Mouse (Mus musculus): ENCODE measurements around the gene Ccn1. TPM values are rescaled to one million over a fixed set of nuclear protein-coding genes. Genes with fewer than 3 reads are reported as not detected.

Ccn1 gene
- polyA plus RNA-seq, 1 experiment from 2014 or later: 26.4 TPM

- Histone ChIP-seq H3K36me3 (ENCODE audit: control insufficient read depth, insufficient read depth, low read length) (no peaks in the 10 kb centered on the region; the same call in none of the 2 replicates), H3K27ac (replicated peaks; ENCODE audit: low read depth, low read length) (no peak overlapping the region), H3K4me2 (ENCODE audit: low read depth, severe bottlenecking) (no peak overlapping the region), H3K27me3 (ENCODE audit: control insufficient read depth, insufficient read depth, low read length) (no peaks in the 10 kb centered on the region), H3K9me3 (ENCODE audit: control insufficient read depth, low read length) (no peaks in the 10 kb centered on the region), H3K4me1 (ENCODE audit: control insufficient read depth, insufficient read depth, low read length) (no peaks in the 10 kb centered on the region), H3K9ac (ENCODE audit: low read length) (no peak overlapping the region), H3K4me3 (ENCODE audit: low read depth, low read length) (no peak overlapping the region)
- DNase-seq (ENCODE audit: low spot score) (no peak), ATAC-seq (ENCODE audit: insufficient number of reproducible peaks, low FRiP score, low TSS enrichment, low read depth) (no peak)
- WGBS: 96% methylated on average over 5 of the region's 5 CpGs
Measured at GRCm38 (mm10) chr3:145605437-145606123, 44.2 kb downstream of the Ccn1 start.

- no peak overlapping the region for H3K4me2 ChIP-seq (ENCODE audit: low read depth, severe bottlenecking)
- no peaks in the 10 kb centered on the region for H3K27me3 ChIP-seq (ENCODE audit: control insufficient read depth, insufficient read depth, low read length)
- H3K9me3 ChIP-seq (ENCODE audit: control insufficient read depth, low read length): no peaks in the 10 kb centered on the region
- no peaks in the 10 kb centered on the region for H3K4me1 ChIP-seq (ENCODE audit: control insufficient read depth, insufficient read depth, low read length)
- H3K27ac ChIP-seq (replicated peaks; ENCODE audit: low read depth, low read length): no peak overlapping the region
- H3K4me3 ChIP-seq (ENCODE audit: low read depth, low read length): no peak overlapping the region
- DNase-seq (ENCODE audit: low spot score): no peak
- 73% methylated on average over 11 of the region's 11 CpGs for WGBS
- H3K36me3 ChIP-seq (ENCODE audit: control insufficient read depth, insufficient read depth, low read length): peaks cover 4% of the 10 kb centered on the region
- no peak for ATAC-seq (ENCODE audit: insufficient number of reproducible peaks, low FRiP score, low TSS enrichment, low read depth)
- H3K9ac ChIP-seq (ENCODE audit: low read length): no peak overlapping the region
Measured at GRCm38 (mm10) chr3:145602410-145603206, 47.2 kb downstream of the Ccn1 start.

GRCm38 (mm10) chr3:145601345-145601744 lies 48.4 kb downstream of the Ccn1 start:
- 83% methylated on average over 6 of the region's 6 CpGs for WGBS
- Histone ChIP-seq H3K4me3 (ENCODE audit: low read depth, low read length) (no peak overlapping the region), H3K9ac (ENCODE audit: low read length) (no peak overlapping the region), H3K27ac (replicated peaks; ENCODE audit: low read depth, low read length) (no peak overlapping the region), H3K27me3 (ENCODE audit: control insufficient read depth, insufficient read depth, low read length) (no peaks in the 10 kb centered on the region), H3K36me3 (ENCODE audit: control insufficient read depth, insufficient read depth, low read length) (peaks cover 4% of the 10 kb centered on the region), H3K9me3 (ENCODE audit: control insufficient read depth, low read length) (no peaks in the 10 kb centered on the region), H3K4me1 (ENCODE audit: control insufficient read depth, insufficient read depth, low read length) (no peaks in the 10 kb centered on the region), H3K4me2 (ENCODE audit: low read depth, severe bottlenecking) (no peak overlapping the region)
- DNase-seq (ENCODE audit: low spot score): no peak
- no peak for ATAC-seq (ENCODE audit: insufficient number of reproducible peaks, low FRiP score, low TSS enrichment, low read depth)

- no peak overlapping the region for H3K4me3 ChIP-seq (ENCODE audit: low read depth, low read length)
- ATAC-seq (ENCODE audit: insufficient number of reproducible peaks, low FRiP score, low TSS enrichment, low read depth) (no peak), DNase-seq (ENCODE audit: low spot score) (no peak)
- H3K4me1 ChIP-seq (ENCODE audit: control insufficient read depth, insufficient read depth, low read length): no peaks in the 10 kb centered on the region
- H3K27me3 ChIP-seq (ENCODE audit: control insufficient read depth, insufficient read depth, low read length): no peaks in the 10 kb centered on the region
- 95% methylated on average over 6 of the region's 6 CpGs for WGBS
- H3K9ac ChIP-seq (ENCODE audit: low read length): no peak overlapping the region
- H3K4me2 ChIP-seq (ENCODE audit: low read depth, severe bottlenecking): no peak overlapping the region
- peaks cover 4% of the 10 kb centered on the region for H3K36me3 ChIP-seq (ENCODE audit: control insufficient read depth, insufficient read depth, low read length)
- H3K9me3 ChIP-seq (ENCODE audit: control insufficient read depth, low read length): no peaks in the 10 kb centered on the region
- H3K27ac ChIP-seq (replicated peaks; ENCODE audit: low read depth, low read length): no peak overlapping the region
Measured at GRCm38 (mm10) chr3:145600801-145601200, 49.0 kb downstream of the Ccn1 start.

GRCm38 (mm10) chr3:145599059-145599458 lies 50.7 kb downstream of the Ccn1 start:
- peaks cover 8% of the 10 kb centered on the region for H3K36me3 ChIP-seq (ENCODE audit: control insufficient read depth, insufficient read depth, low read length)
- H3K9ac ChIP-seq (ENCODE audit: low read length): no peak overlapping the region
- ATAC-seq (ENCODE audit: insufficient number of reproducible peaks, low FRiP score, low TSS enrichment, low read depth): no peak
- H3K4me2 ChIP-seq (ENCODE audit: low read depth, severe bottlenecking): no peak overlapping the region
- no peaks in the 10 kb centered on the region for H3K4me1 ChIP-seq (ENCODE audit: control insufficient read depth, insufficient read depth, low read length)
- no peaks in the 10 kb centered on the region for H3K9me3 ChIP-seq (ENCODE audit: control insufficient read depth, low read length)
- no peak overlapping the region for H3K27ac ChIP-seq (replicated peaks; ENCODE audit: low read depth, low read length)
- no peaks in the 10 kb centered on the region for H3K27me3 ChIP-seq (ENCODE audit: control insufficient read depth, insufficient read depth, low read length)
- no peak overlapping the region for H3K4me3 ChIP-seq (ENCODE audit: low read depth, low read length)
- 98% methylated on average over 7 of the region's 7 CpGs for WGBS
- no peak for DNase-seq (ENCODE audit: low spot score)

Other genes starting within 250 kb of the Ccn1 start
- 38.3 and 45.3 TPM in 2 replicates for gene Znhit6, start 73.8 kb downstream of the Ccn1 start, polyA plus RNA-seq (2014; fragmentation: Nextera tagmentation; extraction: Ambion mirVana)
- 14.0 and 15.6 TPM in 2 replicates for gene Ddah1, start 108.7 kb upstream of the Ccn1 start, polyA plus RNA-seq (2014; fragmentation: Nextera tagmentation; extraction: Ambion mirVana)